Mouse (Mus musculus): ENCODE data around the gene Mapk13.

- no peak for TF ChIP-seq GATA1 (IDR thresholded peaks at IDR 0.05; ENCODE audit: low read length)
- no peak for TF ChIP-seq TAL1 (IDR thresholded peaks at IDR 0.05; ENCODE audit: low read length)
Observed at GRCm38 (mm10) chr17:28769875-28770421, 851 bp downstream of the Mapk13 start.
